Mouse (Mus musculus) CH12.LX (cell line): ENCODE data around the gene Clpsl2. TPM values are rescaled to one million over a fixed set of nuclear protein-coding genes. Genes with fewer than 3 reads are reported as not detected.

ENCODE experiments used
- DNase-seq: peaks from one replicate; pipeline ENCODE4 v3.0.0-alpha.2; 2013; ENCODE audit errors: extremely low read depth
- H3K27ac ChIP-seq: 2 replicates; pipeline ENCODE4 v1.5.1; 2012; ENCODE audit warnings: low read depth, mild to moderate bottlenecking, control low read depth, moderate library complexity; ENCODE audit not compliant: insufficient read depth
- H3K27me3 ChIP-seq: replicated peaks from 2 replicates; pipeline ENCODE3; 2012; ENCODE audit warnings: inconsistent platforms
- H3K36me3 ChIP-seq, 2 experiments: replicated peaks in 1 of 2; 2 replicates each; pipeline versions ENCODE3 to v1.6.1; 2012; ENCODE audit warnings: inconsistent platforms in 1 of 2, low read length in 1 of 2, mild to moderate bottlenecking in 1 of 2, mixed read lengths in 1 of 2, moderate library complexity in 1 of 2; ENCODE audit not compliant: control insufficient read depth in 1 of 2, insufficient read depth in 1 of 2
- H3K4me1 ChIP-seq, 2 experiments: 2 replicates each; pipeline ENCODE4 v1.6.1; 2012; ENCODE audit warnings: inconsistent platforms in 1 of 2, moderate library complexity in 1 of 2; ENCODE audit not compliant: insufficient read depth in 2 of 2, control insufficient read depth in 1 of 2
- H3K4me2 ChIP-seq: 2 replicates; pipeline ENCODE4 v1.6.1; 2012; ENCODE audit warnings: low read depth, mild to moderate bottlenecking, control low read depth; ENCODE audit not compliant: poor library complexity, insufficient read depth, severe bottlenecking
- H3K4me3 ChIP-seq, 3 experiments: fragments of 150-350 bp in 1 of 3; sonication (generic) in 1 of 3; replicated peaks in 1 of 3; 2 replicates each; pipeline versions ENCODE3 to v1.5.1; 2011 to 2012; ENCODE audit warnings: low read depth in 2 of 3, low read length in 2 of 3, mild to moderate bottlenecking in 2 of 3, moderate library complexity in 2 of 3, control low read depth in 1 of 3, improper control_type of control experiment in 1 of 3, inconsistent platforms in 1 of 3, mixed read lengths in 1 of 3; ENCODE audit not compliant: poor library complexity in 1 of 3
- H3K79me2 ChIP-seq: replicated peaks from 2 replicates; pipeline ENCODE4 v1.6.1; 2012; ENCODE audit warnings: mild to moderate bottlenecking, moderate library complexity; ENCODE audit not compliant: control insufficient read depth, poor library complexity, insufficient read depth, severe bottlenecking; ENCODE audit errors: extremely low read depth
- H3K9ac ChIP-seq: 2 replicates; pipeline ENCODE4 v1.6.1; 2012; ENCODE audit warnings: low read depth, mild to moderate bottlenecking, control low read depth, moderate library complexity; ENCODE audit not compliant: insufficient read depth
- H3K9me3 ChIP-seq: replicated peaks from 2 replicates; pipeline ENCODE3; 2012; ENCODE audit warnings: low read length, inconsistent platforms, mixed read lengths
- BHLHE40 ChIP-seq: IDR thresholded peaks from 2 replicates; pipeline ENCODE4 v1.6.1; 2011; ENCODE audit warnings: mild to moderate bottlenecking, low read depth, low read length, improper control_type of control experiment
- CHD2 ChIP-seq: IDR thresholded peaks from 2 replicates; pipeline ENCODE4 v1.6.1; 2011; ENCODE audit warnings: low read length, improper control_type of control experiment
- ELF1 ChIP-seq: IDR thresholded peaks from 2 replicates; pipeline ENCODE4 v1.6.1; 2014; ENCODE audit warnings: low read depth, mild to moderate bottlenecking, inconsistent platforms, low read length, improper control_type of control experiment
- GABPA ChIP-seq: IDR thresholded peaks from 2 replicates; pipeline ENCODE4 v1.6.1; 2012; ENCODE audit warnings: low read depth, low read length, improper control_type of control experiment, inconsistent platforms; ENCODE audit not compliant: insufficient replicate concordance
- HCFC1 ChIP-seq: IDR thresholded peaks from 2 replicates; pipeline ENCODE4 v1.6.1; 2012; ENCODE audit warnings: low read depth, mild to moderate bottlenecking, inconsistent platforms, low read length, improper control_type of control experiment
- JUN ChIP-seq: IDR thresholded peaks from 2 replicates; pipeline ENCODE4 v1.6.1; 2011; ENCODE audit warnings: low read depth, mild to moderate bottlenecking, low read length, improper control_type of control experiment, moderate library complexity; ENCODE audit not compliant: insufficient read depth
- MAFK ChIP-seq: IDR thresholded peaks from 2 replicates; pipeline ENCODE4 v1.6.1; 2011; ENCODE audit warnings: low read length, improper control_type of control experiment; ENCODE audit not compliant: insufficient replicate concordance
- MAX ChIP-seq: IDR thresholded peaks from 2 replicates; pipeline ENCODE4 v1.6.1; 2011; ENCODE audit warnings: low read length, improper control_type of control experiment
- MEF2A ChIP-seq: IDR thresholded peaks from 2 replicates; pipeline ENCODE4 v1.6.1; 2014; ENCODE audit warnings: low read depth, mild to moderate bottlenecking, inconsistent platforms, low read length, improper control_type of control experiment, borderline replicate concordance
- MXI1 ChIP-seq: IDR thresholded peaks from 2 replicates; pipeline ENCODE4 v1.6.1; 2011; ENCODE audit warnings: mild to moderate bottlenecking, low read depth, low read length, improper control_type of control experiment
- MYC ChIP-seq: IDR thresholded peaks from 2 replicates; pipeline ENCODE4 v1.6.1; 2011; ENCODE audit warnings: low read depth, mild to moderate bottlenecking, improper control_type of control experiment, low read length
- NELFE ChIP-seq: IDR thresholded peaks from 2 replicates; pipeline ENCODE4 v1.6.1; 2011; ENCODE audit warnings: low read depth, low read length, improper control_type of control experiment
- NRF1 ChIP-seq: IDR thresholded peaks from 2 replicates; pipeline ENCODE4 v1.6.1; 2014; ENCODE audit warnings: low read depth, mild to moderate bottlenecking, inconsistent platforms, low read length, improper control_type of control experiment, moderate library complexity
- PAX5 ChIP-seq: IDR thresholded peaks from 2 replicates; pipeline ENCODE4 v1.6.1; 2012; ENCODE audit warnings: low read length, inconsistent platforms, mixed read lengths
- POLR2A ChIP-seq: IDR thresholded peaks from 2 replicates; pipeline ENCODE4 v1.6.1; 2011; ENCODE audit warnings: low read depth, mild to moderate bottlenecking, improper control_type of control experiment, low read length
- POLR2AphosphoS2 ChIP-seq: IDR thresholded peaks from 2 replicates; pipeline ENCODE4 v1.6.1; 2011; ENCODE audit warnings: low read depth, low read length, improper control_type of control experiment
- RAD21 ChIP-seq: IDR thresholded peaks from 2 replicates; pipeline ENCODE4 v1.6.1; 2011; ENCODE audit warnings: low read depth, mild to moderate bottlenecking, low read length, improper control_type of control experiment, moderate library complexity
- RCOR1 ChIP-seq: conservative IDR thresholded peaks from 2 replicates; pipeline ENCODE4 v1.6.1; 2012; ENCODE audit warnings: low read depth, mild to moderate bottlenecking, inconsistent platforms, low read length, improper control_type of control experiment
- SIN3A ChIP-seq: IDR thresholded peaks from 2 replicates; pipeline ENCODE4 v1.6.1; 2012; ENCODE audit warnings: low read length, improper control_type of control experiment, inconsistent platforms
- SMC3 ChIP-seq: IDR thresholded peaks from 2 replicates; pipeline ENCODE4 v1.6.1; 2011; ENCODE audit warnings: low read depth, low read length, improper control_type of control experiment
- TCF12 ChIP-seq: IDR thresholded peaks from 2 replicates; pipeline ENCODE4 v1.6.1; 2014; ENCODE audit warnings: low read depth, mild to moderate bottlenecking, inconsistent platforms, low read length, improper control_type of control experiment
- USF1 ChIP-seq: IDR thresholded peaks from 2 replicates; pipeline ENCODE4 v1.6.1; 2014; ENCODE audit warnings: low read depth, mild to moderate bottlenecking, inconsistent platforms, low read length, improper control_type of control experiment
- ZKSCAN1 ChIP-seq: IDR thresholded peaks from 2 replicates; pipeline ENCODE4 v1.6.1; 2012; ENCODE audit warnings: low read depth, inconsistent platforms, low read length, improper control_type of control experiment, borderline replicate concordance
- ZNF384 ChIP-seq: IDR thresholded peaks from 2 replicates; pipeline ENCODE4 v1.6.1; 2012; ENCODE audit warnings: low read depth, low read length, improper control_type of control experiment, inconsistent platforms
- dilution Hi-C: fragments of 300-500 bp; cut with MboI; formaldehyde crosslinking; loops from 2 replicates; pipeline ENCODE4 v1.14.3; 2020; ENCODE audit warnings: low sequenced_read_pairs; ENCODE audit not compliant: extremely low pct_unique_long_range_greater_than_20kb, extremely low pct_ligation_motif_present
- in situ Hi-C: fragments of 300-500 bp; cut with MboI; formaldehyde crosslinking; loops from 3 replicates; pipeline ENCODE4 v1.14.3; 2019; ENCODE audit warnings: low sequenced_read_pairs, low pct_ligation_motif_present, low pct_unique_long_range_greater_than_20kb, mixed read lengths
- polyA plus RNA-seq: library from polyadenylated mRNA; unstranded; fragments of >175 nt; gene quantifications from 2 replicates; pipeline ENCODE4 v1.2.1, GENCODE M21; 2012; ENCODE audit warnings: low read depth; ENCODE audit not compliant: insufficient read length
- total RNA-seq, 2 experiments: library from RNA; depleted of rRNA; stranded (reverse); fragments of 300-350 nt in 1 of 2; fragments of >200 nt in 1 of 2; gene quantifications; 2 replicates each; pipeline ENCODE4 v1.2.3; 2012 to 2014

Gene Clpsl2
- total and polyA plus RNA-seq, 3 experiments, result not detected

- in situ Hi-C loops, result no loop called here
- dilution Hi-C loops, result no loop called here
- Histone ChIP-seq H3K36me3 (no peaks in the 10 kb centered on the region), H3K4me3 (no peak overlapping the region), H3K4me1 (peaks cover 5 to 8% of the 10 kb centered on the region in 2 experiments; a peak in 3 of 4 replicates), H3K27me3 (peaks cover 4% of the 10 kb centered on the region), H3K9ac (no peak overlapping the region), H3K79me2 (no peaks in the 10 kb centered on the region), H3K4me2 (no peak overlapping the region), H3K27ac (no peak overlapping the region), H3K9me3 (peaks cover 6% of the 10 kb centered on the region)
- no peak for DNase-seq
- TF ChIP-seq HCFC1 (no peak), BHLHE40 (no peak), ELF1 (no peak), SIN3A (no peak), TCF12 (no peak), NRF1 (no peak), RAD21 (no peak), SMC3 (no peak), ZKSCAN1 (no peak), POLR2A (no peak)
Measured at GRCm38 (mm10) chr17:28571868-28572267, 22.7 kb downstream of the Clpsl2 start.

GRCm38 (mm10) chr17:28572521-28572920, 23.3 kb downstream of the Clpsl2 start:
- H3K9me3 ChIP-seq, result peaks cover 6% of the 10 kb centered on the region
- TF ChIP-seq SIN3A, result no peak
- no peak for TF ChIP-seq PAX5
- TF ChIP-seq MAX, result no peak
- H3K27ac ChIP-seq, result no peak overlapping the region
- peaks cover 5 to 8% of the 10 kb centered on the region in 2 experiments; a peak in 3 of 4 replicates for H3K4me1 ChIP-seq
- no peak overlapping the region for H3K9ac ChIP-seq
- H3K27me3 ChIP-seq, result peaks cover 7% of the 10 kb centered on the region
- H3K79me2 ChIP-seq, result no peaks in the 10 kb centered on the region
- in situ Hi-C loops (no loop called here), dilution Hi-C loops (no loop called here)
- no peaks in the 10 kb centered on the region for H3K36me3 ChIP-seq
- H3K4me2 ChIP-seq, result no peak overlapping the region
- DNase-seq, result no peak
- no peak overlapping the region for H3K4me3 ChIP-seq

- H3K9me3 ChIP-seq, result peaks cover 6% of the 10 kb centered on the region
- no peak overlapping the region for H3K9ac ChIP-seq
- H3K4me2 ChIP-seq, result no peak overlapping the region
- H3K36me3 ChIP-seq, result no peaks in the 10 kb centered on the region
- H3K27me3 ChIP-seq, result peaks cover 8% of the 10 kb centered on the region
- no peaks in the 10 kb centered on the region for H3K79me2 ChIP-seq
- in situ Hi-C loops (no loop called here), dilution Hi-C loops (no loop called here)
- DNase-seq, result no peak
- no peak overlapping the region for H3K27ac ChIP-seq
- peaks cover 5 to 8% of the 10 kb centered on the region in 2 experiments; a peak in 3 of 4 replicates for H3K4me1 ChIP-seq
- TF ChIP-seq MEF2A (no peak), JUN (no peak), POLR2AphosphoS2 (no peak), ZNF384 (no peak), MXI1 (no peak), MAX (no peak), MYC (no peak), USF1 (no peak), POLR2A (no peak), MAFK (no peak), NELFE (no peak), CHD2 (no peak), GABPA (no peak), RCOR1 (no peak), NRF1 (no peak)
- H3K4me3 ChIP-seq, result no peak overlapping the region
Measured at GRCm38 (mm10) chr17:28572941-28573340, 23.7 kb downstream of the Clpsl2 start.
